Mouse (Mus musculus) lung, adult 2 months (tissue): ENCODE measurements at regions not wholly inside any gene's neighbourhood (a gene's known extent, or its start where the extent isn't known, plus 50 kb on each side); places are given as distances from the start of the nearest gene placed in this dataset.

Source experiments
- CTCF ChIP-seq: fragments of 200-500 bp; IDR thresholded peaks from 2 replicates; pipeline ENCODE4 v1.5.1; 2011; ENCODE audit warnings: mild to moderate bottlenecking, low read length, control low read depth; ENCODE audit not compliant: insufficient read depth
- POLR2A ChIP-seq: fragments of 200-500 bp; IDR thresholded peaks from 2 replicates; pipeline ENCODE4 v1.6.1; 2011; ENCODE audit warnings: low read depth, mild to moderate bottlenecking, control low read depth, low read length, borderline replicate concordance; ENCODE audit errors: extremely low read depth

- TF ChIP-seq CTCF (no peak), POLR2A (no peak)
Measured at GRCm38 (mm10) chr2:115385207-115386168, 196.0 kb upstream of the BC052040 start.
